Mouse (Mus musculus) ovary, postnatal 10 days (tissue): ENCODE data around the gene Pknox2.

Experiments used
- DNase-seq: peaks from one replicate; pipeline ENCODE4 v3.0.0; 2022; ENCODE audit warnings: low spot score

The Pknox2 gene

GRCm38 (mm10) chr9:36990626-36991368, 156.4 kb downstream of the Pknox2 start:
- DNase-seq = no peak

GRCm38 (mm10) chr9:36989991-36990390, 157.2 kb downstream of the Pknox2 start:
- no peak for DNase-seq

GRCm38 (mm10) chr9:36985233-36985632, 162.0 kb downstream of the Pknox2 start:
- DNase-seq = no peak

DNA sequence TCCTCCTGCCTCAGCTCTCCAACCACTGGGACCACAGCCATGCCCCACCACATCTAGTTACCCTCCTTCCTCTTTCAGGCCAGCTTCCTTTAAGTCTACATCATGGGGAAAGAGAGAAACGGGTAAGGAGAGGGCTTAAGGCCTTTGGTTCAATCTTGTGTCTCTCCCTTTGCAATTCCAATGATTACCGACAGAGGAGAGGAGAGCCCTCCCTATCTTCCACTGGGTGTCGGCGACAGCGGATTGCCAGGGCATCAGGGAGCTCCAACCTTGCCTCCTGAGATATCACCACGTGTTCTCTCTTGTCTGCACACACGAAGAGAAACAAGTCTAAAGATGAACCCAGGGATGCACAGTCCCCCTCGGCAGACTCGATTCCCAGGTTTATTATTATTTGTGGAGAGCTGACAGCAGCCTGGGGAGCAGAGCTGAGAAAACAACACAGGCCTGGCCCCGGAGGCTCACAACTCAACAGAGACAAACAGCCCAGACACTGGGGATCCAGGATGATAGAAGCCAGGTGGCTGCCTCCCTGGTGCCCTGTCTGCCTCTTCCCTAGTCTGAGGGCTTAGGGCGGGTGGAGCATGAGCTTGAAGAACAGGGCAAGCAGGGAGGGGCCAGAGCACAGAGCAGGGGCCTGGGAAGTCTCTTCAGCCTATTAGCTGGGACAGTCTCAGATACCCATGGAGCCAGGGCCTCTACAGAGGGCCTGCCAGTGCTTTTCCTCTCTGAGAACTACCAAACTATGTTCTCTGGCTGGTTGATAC, 170.4 kb downstream of the Pknox2 start:
- no peak for DNase-seq

GRCm38 (mm10) chr9:36973486-36974227, 173.6 kb downstream of the Pknox2 start:
- no peak for DNase-seq

DNA sequence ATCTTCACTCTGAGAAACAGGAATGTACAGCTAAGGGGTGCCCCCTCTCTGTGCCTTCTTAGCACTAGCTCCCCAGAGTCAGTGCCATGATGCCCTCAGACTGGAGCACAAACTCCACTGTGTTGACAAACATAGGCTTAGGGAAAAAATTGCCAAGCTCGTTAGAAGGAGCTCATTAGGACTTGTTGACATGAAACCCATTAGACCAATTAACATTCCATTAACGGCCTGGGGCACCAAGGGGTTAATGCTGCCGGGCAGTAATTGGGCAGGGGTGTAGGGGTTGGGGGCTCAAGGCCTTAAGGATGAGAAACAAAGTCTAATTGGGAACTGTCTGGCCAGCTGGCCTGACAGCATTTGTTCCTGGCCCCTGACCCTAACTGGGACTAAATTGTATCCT, 175.1 kb downstream of the Pknox2 start:
- DNase-seq = no peak

DNA sequence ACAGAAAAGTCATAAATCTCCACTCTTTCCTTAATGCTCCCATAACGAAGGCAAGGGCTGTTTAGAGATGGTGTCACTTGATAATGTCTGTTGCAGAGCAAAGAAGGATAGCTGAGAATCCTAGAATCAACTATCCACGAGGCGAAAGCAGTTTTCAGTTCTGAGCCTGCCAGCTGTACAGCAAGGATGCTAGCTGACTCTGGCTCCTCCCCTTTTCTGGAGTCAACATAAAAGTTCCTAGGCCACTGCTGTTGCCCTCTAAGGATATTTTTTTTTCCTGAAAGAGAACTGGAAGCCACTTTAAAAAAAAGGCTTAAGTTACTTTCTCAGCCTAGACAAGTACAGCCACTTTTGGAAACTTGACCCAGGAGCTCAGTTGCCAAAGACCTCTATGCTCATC, 176.1 kb downstream of the Pknox2 start:
- no peak for DNase-seq

- DNase-seq = peak; percentile 71
Observed at GRCm38 (mm10) chr9:36970651-36971050, 176.6 kb downstream of the Pknox2 start.

DNA sequence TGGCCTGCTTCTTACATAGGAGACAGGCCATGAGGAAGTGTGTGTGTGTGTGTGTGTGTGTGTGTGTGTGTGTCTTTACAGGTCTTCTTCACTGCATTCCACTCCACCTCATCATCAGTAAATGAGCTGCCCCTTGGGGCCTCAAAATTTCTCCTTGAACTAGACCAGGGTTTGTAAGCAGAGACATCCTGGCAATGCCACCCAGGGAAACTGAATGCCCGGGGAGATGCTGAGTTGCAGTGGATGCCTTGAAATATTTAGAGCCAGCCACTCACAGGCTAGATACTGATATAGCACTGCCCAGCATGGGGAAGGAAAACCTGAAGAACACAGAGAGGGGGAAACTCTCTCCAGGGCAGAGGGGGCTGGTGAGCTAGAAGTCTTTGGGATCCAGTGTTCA, 178.1 kb downstream of the Pknox2 start:
- no peak for DNase-seq

DNA sequence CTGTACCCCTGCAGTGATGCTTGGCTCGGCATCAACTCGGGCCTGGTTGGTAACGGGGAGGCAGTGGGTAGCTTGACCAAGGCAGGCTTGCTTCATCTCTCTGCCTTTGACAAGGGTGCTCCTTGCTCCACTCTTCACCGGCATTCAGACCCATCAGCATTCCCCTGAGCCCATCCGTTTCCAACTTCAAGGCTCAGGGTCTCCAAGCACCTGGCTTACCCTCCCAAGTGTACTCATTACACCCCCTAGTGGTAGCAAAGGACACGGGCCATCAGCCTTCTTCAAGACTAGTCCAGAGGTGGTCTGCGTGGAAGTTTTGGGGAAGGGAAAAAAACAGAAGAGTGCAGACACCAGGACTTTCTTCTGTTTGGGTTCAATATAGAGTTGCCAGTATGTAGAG, 178.5 kb downstream of the Pknox2 start:
- DNase-seq = no peak

DNA sequence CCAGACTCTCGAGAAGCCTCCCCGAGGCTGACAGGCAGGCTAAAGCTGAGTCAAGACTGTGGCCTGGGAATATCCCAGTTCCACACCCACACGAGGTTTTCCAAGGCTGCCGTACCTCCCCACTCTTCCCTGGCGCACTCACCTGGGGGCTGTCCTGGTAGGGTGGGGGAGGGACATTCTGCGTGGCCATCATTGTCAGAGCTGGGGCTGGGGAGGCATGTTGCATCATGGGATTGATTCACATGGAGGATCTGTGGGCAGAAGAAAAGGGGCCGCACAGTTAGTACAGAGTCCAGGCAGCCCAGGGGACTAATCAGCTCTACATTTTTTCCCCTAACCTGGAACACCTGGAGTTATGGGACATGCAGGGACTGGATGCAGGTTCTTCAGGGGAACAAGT, 179.0 kb downstream of the Pknox2 start:
- no peak for DNase-seq

- no peak for DNase-seq
Observed at GRCm38 (mm10) chr9:36965720-36966119, 181.5 kb downstream of the Pknox2 start.

DNA sequence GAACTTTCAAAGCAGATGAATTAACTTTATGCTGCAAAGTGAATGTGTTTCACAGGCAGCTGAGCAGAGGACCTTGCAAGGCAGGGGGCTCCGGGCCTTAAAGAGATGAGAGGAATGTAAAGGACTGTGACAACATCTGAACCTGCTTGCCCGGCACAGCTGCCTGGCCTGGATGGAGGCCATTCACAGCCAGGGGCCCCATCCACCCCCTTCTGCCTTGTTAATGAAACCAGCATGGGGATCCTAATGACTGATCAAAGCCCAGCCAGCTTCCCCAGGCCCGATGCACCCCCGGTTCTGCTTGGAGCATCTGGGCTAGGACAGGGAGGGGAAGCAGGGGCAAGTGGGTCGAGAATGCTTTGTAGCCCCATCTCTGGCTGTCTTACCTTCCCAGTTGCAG, 183.0 kb downstream of the Pknox2 start:
- DNase-seq = no peak

DNA sequence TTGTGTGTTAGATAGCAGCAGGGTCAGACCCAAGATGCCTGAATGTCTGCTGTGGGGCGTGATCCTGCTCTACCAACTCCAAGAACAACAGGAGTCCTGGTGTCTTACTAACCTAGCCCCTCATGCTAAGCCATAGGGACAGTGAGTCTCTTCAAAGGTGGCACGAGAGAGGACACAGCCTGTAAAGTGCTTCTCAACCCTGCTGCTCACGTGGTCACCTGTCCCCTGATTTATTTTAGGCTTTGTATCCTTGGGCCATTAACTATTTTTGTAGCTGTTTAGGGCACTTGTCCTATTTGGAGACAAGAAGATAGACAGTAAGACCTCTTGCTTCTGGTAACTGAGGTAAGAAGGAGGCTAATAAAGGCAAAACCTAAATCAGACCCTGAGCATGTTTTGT, 183.7 kb downstream of the Pknox2 start:
- no peak for DNase-seq

- DNase-seq = no peak
Observed at GRCm38 (mm10) chr9:36961874-36962273, 185.3 kb downstream of the Pknox2 start.

- no peak for DNase-seq
Observed at GRCm38 (mm10) chr9:36961153-36961552, 186.1 kb downstream of the Pknox2 start.

DNA sequence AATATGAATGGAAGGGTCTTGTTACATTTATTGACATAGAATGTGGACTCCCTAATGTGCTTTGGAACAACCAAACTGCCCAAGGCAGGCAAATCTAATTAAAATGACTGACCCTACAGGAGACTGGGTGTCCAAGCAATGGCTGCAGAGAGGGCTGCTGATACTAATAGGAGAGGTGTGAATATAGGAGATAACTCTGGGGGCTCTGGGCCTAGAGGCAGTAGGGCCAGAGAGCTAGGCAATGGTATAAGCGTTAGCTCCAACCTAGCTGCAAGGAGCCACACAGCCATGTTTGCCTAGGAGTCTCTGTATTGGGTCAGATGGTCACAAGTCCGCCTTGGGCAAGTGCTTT, 196.1 kb downstream of the Pknox2 start:
- DNase-seq = no peak

GRCm38 (mm10) chr9:36950271-36951132, 196.7 kb downstream of the Pknox2 start:
- no peak for DNase-seq

- DNase-seq = no peak
Observed at GRCm38 (mm10) chr9:36948181-36948580, 199.0 kb downstream of the Pknox2 start.

- no peak for DNase-seq
Observed at GRCm38 (mm10) chr9:36947056-36947694, 200.0 kb downstream of the Pknox2 start.

DNA sequence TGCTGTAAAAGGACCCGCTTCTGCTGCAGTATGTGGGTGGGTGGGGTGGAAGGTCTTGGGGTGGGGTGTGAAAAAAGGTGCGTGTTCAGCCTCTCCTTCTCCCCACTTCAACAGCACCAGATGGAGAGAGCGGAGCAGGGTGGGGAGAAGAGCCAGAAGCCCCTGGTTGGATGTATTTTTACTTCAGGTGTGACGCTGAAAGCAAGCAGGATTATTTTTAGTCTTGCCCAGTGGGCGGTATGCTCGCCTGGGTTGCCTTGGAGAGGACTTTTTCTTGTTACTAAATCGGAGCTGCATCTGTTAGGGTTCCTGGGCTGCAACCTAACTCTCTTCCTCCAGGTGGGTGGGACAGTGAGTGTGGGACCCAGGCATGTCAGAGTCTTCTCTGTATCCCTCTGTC, 202.4 kb downstream of the Pknox2 start:
- no peak for DNase-seq

GRCm38 (mm10) chr9:36942561-36942960, 204.6 kb downstream of the Pknox2 start:
- DNase-seq = no peak
